ENCODE assay signal across 9 mouse cellular contexts in the genomic region with DNA sequence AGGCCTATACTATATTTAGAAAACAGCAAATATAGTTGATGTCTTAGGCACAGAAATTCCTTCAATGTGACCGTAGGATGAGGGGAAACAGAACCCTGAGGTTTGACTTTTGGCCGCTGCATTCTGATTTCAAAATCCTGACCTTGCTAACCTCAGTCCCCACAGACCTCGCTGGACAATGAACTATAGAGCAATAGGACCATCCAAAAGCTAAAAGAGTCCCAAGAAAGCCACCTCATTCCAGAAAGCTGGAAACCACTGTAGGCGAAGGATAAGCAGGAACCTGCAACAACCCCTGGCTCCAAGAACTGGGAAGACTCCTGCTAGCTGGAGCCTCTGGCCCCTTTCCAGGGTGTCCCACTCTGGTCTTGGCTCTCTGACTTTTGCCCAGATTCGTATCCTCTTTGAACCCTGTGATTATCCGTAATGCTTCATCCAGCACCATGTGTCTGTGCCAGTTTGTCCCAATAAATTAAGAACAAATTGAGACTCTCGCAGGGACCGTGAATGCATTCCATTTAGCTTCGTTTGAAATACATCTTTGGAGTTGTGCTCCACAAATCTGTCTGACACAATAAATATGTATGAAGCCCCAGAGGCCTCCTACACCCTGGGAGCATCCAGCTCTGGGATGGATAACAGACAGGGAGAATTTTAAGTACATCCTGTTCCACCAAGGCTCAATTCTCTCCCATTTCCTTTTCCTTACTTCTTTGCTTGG. TPM values are rescaled to one million over a fixed set of nuclear protein-coding genes. Genes with fewer than 3 reads are reported as not detected.
A peak's percentile ranks its signal among the peaks of the same experiment; 100 is the strongest.
DNase-seq lines count a peak whose midpoint lies in the region; ATAC-seq and TF ChIP-seq lines count a peak whose summit lies in the region.
"Had no signal": no experiment of that assay in that cellular context is flagged by ENCODE, and none has a peak within 500 bp of the region (broad histone marks: within the 10 kb centered on the region; RNA-seq: fewer than 3 reads in every experiment).

No protein-coding gene starts in this region.

- H3K27me3 ChIP-seq in liver, adult 2 months (ENCODE audit: control insufficient read depth, insufficient read depth, low read length), result no peaks in the 10 kb centered on the region
- no peaks in the 10 kb centered on the region for H3K27me3 ChIP-seq in kidney, embryonic 14.5 days (ENCODE audit: control insufficient read depth, insufficient read depth, low read length)
- H3K27me3 ChIP-seq in stomach, embryonic 15.5 days (replicated peaks), result no peaks in the 10 kb centered on the region

- H3K9me3 ChIP-seq in kidney, embryonic 14.5 days (ENCODE audit: control insufficient read depth, low read length), result no peaks in the 10 kb centered on the region
- no peaks in the 10 kb centered on the region for H3K9me3 ChIP-seq in stomach, embryonic 15.5 days

- no peak overlapping the region for H3K4me2 ChIP-seq in kidney, embryonic 14.5 days (replicated peaks; ENCODE audit: low read depth, low read length)
- H3K4me2 ChIP-seq in stomach, embryonic 15.5 days, result no peak overlapping the region

- TF ChIP-seq POLR2A in liver, adult 2 months (IDR thresholded peaks at IDR 0.05; ENCODE audit: extremely low read depth, insufficient read depth, low read length), result no peak

- no peak overlapping the region for H3K4me3 ChIP-seq in liver, adult 2 months (ENCODE audit: insufficient read depth, low read depth, low read length)
- H3K4me3 ChIP-seq in kidney, embryonic 14.5 days (ENCODE audit: low read length), result no peak overlapping the region
- no peak overlapping the region for H3K4me3 ChIP-seq in stomach, embryonic 15.5 days (replicated peaks)

- no peaks in the 10 kb centered on the region for H3K79me2 ChIP-seq in liver, adult 2 months (ENCODE audit: control insufficient read depth, insufficient read depth, low read length)

- H3K27ac ChIP-seq in liver, adult 2 months (replicated peaks; ENCODE audit: insufficient read depth, low read depth, low read length), result no peak overlapping the region
- peak overlapping the region; percentile 70 for H3K27ac ChIP-seq in kidney, embryonic 14.5 days (ENCODE audit: low read depth, low read length)
- peak overlapping the region; percentile 54; the same call in 1 of the 2 replicates for H3K27ac ChIP-seq in stomach, embryonic 15.5 days
- H3K27ac ChIP-seq: liver, embryonic 14.5 days had no signal

- H3K36me3 ChIP-seq in liver, adult 2 months (ENCODE audit: control insufficient read depth, insufficient read depth, low read length), result no peaks in the 10 kb centered on the region
- H3K36me3 ChIP-seq in kidney, embryonic 14.5 days (ENCODE audit: control insufficient read depth, insufficient read depth, low read length), result no peaks in the 10 kb centered on the region
- H3K36me3 ChIP-seq in stomach, embryonic 15.5 days, result no peaks in the 10 kb centered on the region

- no peak for ATAC-seq in kidney, embryonic 14.5 days (ENCODE audit: low FRiP score, low TSS enrichment)
- no peak for ATAC-seq in stomach, embryonic 15.5 days (ENCODE audit: insufficient read depth, low FRiP score, low read depth)

- no peak overlapping the region for H3K9ac ChIP-seq in liver, adult 2 months (ENCODE audit: low read depth, low read length)
- no peak overlapping the region for H3K9ac ChIP-seq in kidney, embryonic 14.5 days (ENCODE audit: low read depth, low read length)
- H3K9ac ChIP-seq in stomach, embryonic 15.5 days, result no peak overlapping the region
- H3K9ac ChIP-seq: liver, embryonic 14.5 days had no signal

- 25% methylated on average over 9 of the region's 9 CpGs for WGBS in liver, adult 2 months
- 70% methylated on average over 9 of the region's 9 CpGs for WGBS in kidney, embryonic 14.5 days
- WGBS in stomach, embryonic 15.5 days, result 69% methylated on average over 9 of the region's 9 CpGs

- H3K4me1 ChIP-seq in liver, adult 2 months (ENCODE audit: control insufficient read depth, insufficient read depth, low read length), result peaks cover 2% of the 10 kb centered on the region; the same call in 1 of the 2 replicates
- H3K4me1 ChIP-seq in kidney, embryonic 14.5 days (ENCODE audit: control insufficient read depth, insufficient read depth, low read length), result no peaks in the 10 kb centered on the region
- H3K4me1 ChIP-seq in stomach, embryonic 15.5 days, result 0 out of 2 replicates have a peak, but pooled peaks cover 6% of the 10 kb centered on the region

- peak; percentile 70 for DNase-seq in liver, adult 2 months (ENCODE audit: extremely low read depth, low read depth, low spot score)
- no peak for DNase-seq in liver
- DNase-seq in gastrocnemius, postnatal 10 days, result peak; percentile 57
- DNase-seq in cerebellum, adult 9-10 months, result no peak
- DNase-seq in testis, postnatal 14 days (ENCODE audit: low spot score), result no peak
- no peak for DNase-seq in right cerebral cortex, adult 2 months (ENCODE audit: low spot score in 2 of 2)

- no peak for TF ChIP-seq CTCF in liver, adult 2 months (IDR thresholded peaks at IDR 0.05; ENCODE audit: low read depth, low read length)

RNA-seq across cellular contexts. Expression of a gene that starts 21.8 kb away (rescaled TPM):
- total RNA-seq in liver, adult 2 months (2014; rRNA removed), result 1.3 and 1.7 TPM in 2 replicates
- polyA plus RNA-seq in liver, adult 2 months (2012; rRNA removed), result 2.9 and 3.0 TPM in 2 replicates
- 100 to 1,000 TPM; 145 to 163 TPM for total RNA-seq in gastrocnemius, postnatal 10 days (2021)
- 14.0 and 23.7 TPM in 2 replicates for polyA plus RNA-seq in kidney, embryonic 14.5 days (2014; fragmentation: Nextera tagmentation; extraction: Ambion mirVana)
- 77.5 and 112 TPM in 2 replicates for polyA plus RNA-seq in stomach, embryonic 15.5 days (2015; fragmentation: Nextera tagmentation; extraction: Ambion mirVana)

RNA-seq across cellular contexts. Expression of a gene that starts 30.3 kb away (rescaled TPM):
- total RNA-seq in liver, adult 2 months (2014; rRNA removed), result not detected in 2 replicates
- polyA plus RNA-seq in liver, adult 2 months (2012; rRNA removed), result not detected in 2 replicates
- not detected for total RNA-seq in gastrocnemius, postnatal 10 days (2021)
- 0.30 and 0.50 TPM in 2 replicates for polyA plus RNA-seq in kidney, embryonic 14.5 days (2014; fragmentation: Nextera tagmentation; extraction: Ambion mirVana)
- 1.0 and 4.0 TPM in 2 replicates for polyA plus RNA-seq in stomach, embryonic 15.5 days (2015; fragmentation: Nextera tagmentation; extraction: Ambion mirVana)
- polyA plus RNA-seq: liver, embryonic 14.5 days had no signal

Comparison
In these comparisons a context has a peak if more than half of its experiments do, and no peak if none do; other contexts are left out.
1. DNase-seq: peak in liver, adult 2 months (single experiment) and gastrocnemius, postnatal 10 days (single experiment); none in liver (single experiment), cerebellum, adult 9-10 months (single experiment), testis, postnatal 14 days (single experiment) and right cerebral cortex, adult 2 months (0 of 2).